Mouse (Mus musculus): Measurements from ENCODE around the gene Plcg1.

Gene Plcg1

DNA sequence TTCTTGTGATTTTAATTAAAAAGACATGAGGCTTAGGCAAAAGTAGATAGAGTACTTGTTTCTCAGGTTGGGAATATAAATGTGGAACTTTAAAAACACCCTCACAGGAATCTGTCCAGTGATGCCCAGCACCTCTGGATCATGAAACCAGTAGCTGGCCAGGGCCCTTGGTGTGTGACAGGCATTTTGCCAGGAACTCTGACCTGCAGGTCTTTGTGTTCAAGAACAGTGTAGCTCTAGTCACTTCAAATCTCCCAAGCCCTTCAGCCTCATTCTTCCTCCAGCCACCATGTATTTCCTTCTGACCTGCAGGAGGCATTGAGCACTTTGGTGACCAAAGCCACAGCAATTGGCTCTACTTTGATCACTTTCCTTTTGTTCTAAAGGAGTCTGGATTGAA is 39.3 kb downstream of the Plcg1 start:
- DNase-seq (ENCODE audit: low spot score in 2 of 2): no peak

DNA sequence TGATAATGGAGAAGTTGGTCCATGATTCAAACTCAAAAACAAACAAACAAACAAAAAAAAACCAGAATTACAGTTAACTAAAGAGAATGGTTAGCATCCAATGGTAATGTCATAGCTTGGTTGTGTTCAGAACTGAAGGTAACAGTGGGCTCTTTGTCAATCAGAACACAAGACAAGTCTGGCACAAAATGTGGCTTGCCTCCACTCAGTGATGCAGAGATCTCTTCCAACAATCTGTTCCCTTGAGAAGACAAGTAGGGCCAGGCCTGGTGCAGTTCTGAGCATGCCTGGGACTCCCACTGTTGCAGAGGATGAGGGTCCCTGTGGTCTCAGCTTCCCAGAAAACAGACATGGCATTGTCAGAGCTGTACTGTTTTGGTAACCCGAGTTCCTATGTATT is 39.8 kb downstream of the Plcg1 start:
- no peak for DNase-seq (ENCODE audit: low spot score in 2 of 2)

DNA sequence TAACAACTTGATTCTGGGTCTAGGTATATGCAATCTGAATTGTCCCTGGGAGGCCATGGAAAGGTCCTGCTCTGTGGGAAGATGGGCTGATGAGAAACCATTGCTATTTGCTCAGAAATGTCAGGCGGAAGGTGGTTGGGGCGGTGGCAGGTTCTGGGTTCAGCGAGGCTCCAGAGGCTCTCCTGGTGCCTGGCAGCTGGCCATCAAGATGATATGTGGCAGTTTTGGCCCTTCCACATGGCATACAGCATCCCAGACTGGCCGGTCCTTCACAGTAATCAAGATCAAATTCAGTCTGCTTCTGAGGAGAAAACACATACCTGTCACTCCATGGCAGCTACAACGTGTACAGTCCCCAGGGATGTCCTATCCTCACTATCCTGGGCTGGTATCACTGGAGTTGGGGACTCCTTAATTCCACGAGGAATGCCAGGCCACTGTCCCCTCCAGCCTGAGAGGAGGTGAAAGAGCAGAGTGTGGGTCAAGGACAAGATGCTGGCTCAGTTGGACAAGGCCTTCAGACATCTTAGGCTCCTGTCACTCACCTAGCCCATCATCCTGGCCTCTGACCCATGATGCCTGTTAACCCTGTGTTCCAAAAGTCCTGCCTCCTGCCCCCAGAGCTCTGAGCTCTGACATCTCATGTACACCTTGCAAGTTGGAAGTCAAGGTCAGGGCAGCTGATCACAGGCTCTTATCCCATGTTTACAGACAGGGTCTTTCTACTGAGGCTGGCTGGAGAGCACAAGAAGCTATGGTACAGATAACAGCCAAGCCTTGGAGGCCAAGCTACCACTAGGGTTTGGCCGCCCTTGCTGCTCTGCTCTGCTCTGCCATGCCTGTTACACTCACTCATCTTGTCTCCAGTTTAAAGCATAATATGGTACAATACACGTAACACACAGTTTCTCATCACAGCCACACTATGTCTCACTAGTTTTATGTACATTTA is 40.5 kb downstream of the Plcg1 start:
- no peak for DNase-seq (ENCODE audit: low spot score in 2 of 2)

DNA sequence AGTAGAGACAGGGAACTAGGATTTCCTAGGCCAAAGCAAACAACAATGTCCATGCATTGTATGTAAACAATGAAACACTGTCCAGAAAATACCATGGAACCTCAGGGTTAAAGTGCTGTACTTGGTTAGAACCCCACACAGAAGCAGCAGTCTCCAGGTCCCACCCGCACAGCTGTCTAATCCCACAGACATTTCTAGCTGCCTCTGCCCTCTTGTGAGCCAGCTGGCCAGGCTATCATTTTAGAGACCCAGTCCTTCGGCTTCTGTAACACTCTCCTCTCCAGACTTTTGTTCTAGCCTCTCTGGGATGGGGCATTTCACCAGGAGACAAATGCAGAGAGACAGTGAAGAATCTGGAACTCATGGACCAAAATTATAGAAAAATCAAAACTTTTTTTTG is 46.9 kb downstream of the Plcg1 start:
- DNase-seq (ENCODE audit: low spot score in 2 of 2): no peak

DNA sequence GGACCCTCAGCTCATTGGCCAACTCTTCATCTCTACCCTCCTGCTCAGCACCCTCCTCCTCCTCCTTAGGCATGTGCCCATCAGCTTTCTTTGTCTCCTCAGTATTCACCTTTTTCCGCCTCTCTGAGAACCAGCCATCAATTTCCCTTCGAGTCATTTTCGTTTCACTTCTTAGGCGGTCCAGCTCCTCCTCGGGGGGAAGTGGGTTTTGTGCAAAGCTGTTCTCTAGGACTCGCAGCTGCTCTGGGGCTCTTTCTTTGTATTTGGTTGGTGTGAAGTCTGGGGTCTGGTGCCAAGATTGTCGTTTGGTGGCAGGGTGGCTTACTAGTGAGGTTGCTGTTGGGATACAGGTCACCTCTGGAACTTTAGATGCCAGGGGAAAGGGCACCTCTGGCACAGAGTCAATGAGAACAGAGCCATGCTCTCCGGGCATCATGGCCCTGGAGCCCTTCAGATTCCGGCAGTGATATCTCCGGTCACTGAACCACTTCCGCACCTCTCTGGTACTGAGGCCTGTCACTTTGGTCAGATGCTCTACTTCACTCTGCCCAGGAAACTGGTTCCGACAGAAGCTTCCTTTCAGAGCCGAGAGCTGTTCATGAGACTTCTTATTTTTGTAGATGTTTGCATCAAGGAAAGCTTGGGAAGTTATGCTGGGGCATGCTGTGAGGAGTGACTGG is 49.2 kb downstream of the Plcg1 start:
- DNase-seq (ENCODE audit: low spot score in 2 of 2): peak in 1 of 2 experiments; percentile 11

DNA sequence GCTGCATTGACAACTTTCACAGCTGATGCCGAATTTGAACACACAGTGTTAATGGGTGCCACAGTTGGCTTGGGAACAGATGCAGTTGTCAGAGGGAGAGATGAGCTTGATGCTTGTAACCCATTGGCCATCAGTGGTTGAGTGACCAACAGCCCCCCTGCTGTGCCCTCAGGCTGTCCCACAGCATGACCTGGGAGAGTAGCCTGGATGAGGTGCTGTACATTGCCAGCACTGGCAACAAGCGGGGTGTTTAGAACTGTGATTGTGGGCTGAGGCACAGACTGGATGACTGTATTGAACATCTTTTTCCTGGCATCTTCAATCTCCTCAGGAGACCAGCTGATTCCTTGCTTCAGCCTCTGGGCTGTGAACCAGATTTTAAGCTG is 49.7 kb downstream of the Plcg1 start:
- DNase-seq (ENCODE audit: low spot score in 2 of 2): no peak

DNA sequence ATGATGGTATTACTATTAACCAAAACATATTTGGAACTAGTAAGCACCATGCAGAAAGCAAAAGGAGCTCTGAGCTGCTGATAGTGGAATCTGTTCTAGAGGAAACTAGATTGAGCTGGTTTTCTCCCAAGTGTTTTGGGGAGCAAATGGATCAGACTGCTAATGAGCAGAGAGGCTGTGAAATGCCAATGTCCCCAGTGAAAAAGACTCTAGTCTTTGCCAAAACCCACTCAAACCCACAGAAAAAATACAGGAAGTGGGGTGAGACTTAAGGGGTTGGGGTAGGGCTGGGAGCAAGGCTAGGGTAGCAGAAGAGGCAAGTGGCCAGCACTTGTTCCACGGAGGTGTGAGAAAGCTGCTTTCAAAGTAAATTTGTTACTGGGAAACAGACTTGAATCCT is 55.2 kb downstream of the Plcg1 start:
- no peak for DNase-seq (ENCODE audit: low spot score in 2 of 2)

DNA sequence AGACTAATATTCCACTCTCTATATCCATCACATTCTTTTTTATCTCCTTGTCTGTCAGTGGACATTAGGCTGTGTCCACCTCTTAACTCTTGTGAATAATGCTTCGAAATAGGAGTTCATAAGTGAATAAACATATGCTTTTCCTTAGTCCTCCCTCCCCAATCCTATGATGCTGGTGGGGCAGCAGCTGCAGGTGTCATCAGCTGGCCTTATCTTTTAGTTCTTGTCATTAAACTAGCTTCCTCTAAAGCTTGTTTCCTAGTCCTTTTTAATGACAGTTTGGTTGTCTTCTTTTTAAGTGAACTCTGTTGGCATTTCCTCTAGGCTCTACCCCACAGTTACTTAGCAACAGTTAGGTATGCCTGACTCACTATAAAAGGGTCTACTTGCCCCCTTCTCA is 57.9 kb downstream of the Plcg1 start:
- DNase-seq (ENCODE audit: low spot score in 2 of 2): no peak

DNA sequence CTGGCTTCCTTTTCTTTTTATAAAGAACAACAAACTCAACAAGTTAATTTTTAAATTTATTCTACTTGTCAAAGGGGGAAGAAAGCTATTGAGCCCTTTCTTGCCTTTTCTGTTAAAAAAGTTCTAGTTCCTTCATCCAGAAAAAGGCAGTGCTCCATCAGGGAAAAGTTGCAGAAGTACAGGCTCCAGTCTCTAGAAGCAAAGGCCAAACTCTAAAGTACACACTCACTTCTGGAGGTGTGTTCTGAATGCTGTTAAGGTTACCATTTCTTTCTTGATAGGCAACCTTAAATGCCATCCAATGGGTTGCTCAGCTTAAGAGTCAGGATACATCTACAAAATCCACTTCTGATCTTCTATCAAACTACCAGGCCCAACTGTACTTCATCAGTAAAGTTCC is 58.6 kb downstream of the Plcg1 start:
- no peak for DNase-seq (ENCODE audit: low spot score in 2 of 2)

DNA sequence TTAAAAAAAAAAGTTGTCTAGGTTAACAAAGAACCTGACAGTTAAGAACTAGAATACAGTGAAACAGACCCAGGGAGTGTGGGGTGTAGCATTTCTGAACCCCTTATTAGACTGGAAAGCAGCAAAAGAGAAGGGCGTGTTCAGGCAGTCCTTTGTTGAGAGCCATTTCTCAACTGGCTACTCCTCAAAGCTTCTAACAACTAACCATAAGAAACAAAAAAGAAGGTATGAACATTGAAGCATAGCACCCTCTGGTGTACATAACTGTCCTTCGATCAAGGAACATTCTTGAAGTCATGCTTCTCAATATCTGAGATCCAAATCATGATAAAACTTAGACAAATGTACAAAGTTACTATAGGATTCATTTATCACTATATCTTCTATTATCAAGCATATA is 62.0 kb downstream of the Plcg1 start:
- no peak for DNase-seq (ENCODE audit: low spot score in 2 of 2)

DNA sequence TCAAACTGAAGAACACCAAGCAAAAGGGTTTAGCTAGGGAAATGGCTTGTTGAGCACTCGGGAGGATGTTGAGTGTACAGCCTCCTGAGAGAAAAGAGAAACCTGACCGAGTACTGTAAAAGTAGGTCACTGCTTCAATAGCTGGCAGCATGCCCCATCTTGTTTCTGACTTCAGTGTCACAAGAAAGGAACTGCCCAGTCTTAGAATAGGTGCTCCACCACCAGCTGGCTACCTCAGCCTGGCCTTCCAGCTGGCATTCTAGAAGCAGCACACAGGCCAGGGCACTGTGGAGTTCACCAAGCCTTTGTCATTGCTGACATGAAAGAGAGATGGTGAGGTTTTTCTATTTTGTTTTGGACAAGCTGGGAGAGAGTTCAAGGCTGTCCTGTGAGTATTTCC is 65.9 kb downstream of the Plcg1 start:
- no peak for DNase-seq (ENCODE audit: low spot score in 2 of 2)

DNA sequence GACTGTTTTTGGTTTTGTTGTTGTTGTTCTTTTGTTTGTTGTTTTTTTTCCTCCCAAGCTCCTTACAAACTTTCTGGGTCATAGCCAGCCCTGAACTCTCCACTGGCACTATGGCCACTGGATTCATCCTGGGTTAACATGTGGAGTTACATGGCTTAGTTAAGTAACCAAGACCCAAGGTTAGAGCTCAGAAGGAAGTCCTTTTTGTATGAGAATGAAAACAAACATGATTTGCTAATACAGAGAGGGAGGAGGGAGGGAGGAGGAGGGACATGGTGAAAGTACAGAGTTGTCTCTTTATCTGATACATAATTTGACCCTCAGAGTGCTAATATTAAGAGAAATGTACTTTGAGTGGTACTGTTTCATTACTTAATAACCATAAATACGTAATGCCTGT is 67.1 kb downstream of the Plcg1 start:
- no peak for DNase-seq (ENCODE audit: low spot score in 2 of 2)

DNA sequence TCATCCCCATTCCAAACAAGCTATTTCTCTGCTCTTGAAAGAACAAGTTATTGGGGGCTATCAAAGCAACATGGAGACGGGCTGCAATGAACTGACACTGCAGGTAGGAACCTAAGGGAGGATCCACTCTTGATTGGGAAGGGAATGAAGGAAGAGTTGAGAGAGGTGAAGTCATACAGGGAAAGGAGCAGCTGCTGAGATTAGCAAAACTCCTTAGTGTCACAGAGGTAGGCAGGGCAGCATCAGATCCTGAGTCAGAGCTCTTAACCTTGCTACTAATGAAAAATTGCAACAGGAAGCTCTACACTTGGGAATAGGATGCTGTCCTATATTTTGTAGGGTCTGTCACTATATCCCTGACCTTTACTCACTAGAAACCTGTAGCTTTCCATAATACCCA is 69.9 kb downstream of the Plcg1 start:
- DNase-seq (ENCODE audit: low spot score in 2 of 2): no peak

DNA sequence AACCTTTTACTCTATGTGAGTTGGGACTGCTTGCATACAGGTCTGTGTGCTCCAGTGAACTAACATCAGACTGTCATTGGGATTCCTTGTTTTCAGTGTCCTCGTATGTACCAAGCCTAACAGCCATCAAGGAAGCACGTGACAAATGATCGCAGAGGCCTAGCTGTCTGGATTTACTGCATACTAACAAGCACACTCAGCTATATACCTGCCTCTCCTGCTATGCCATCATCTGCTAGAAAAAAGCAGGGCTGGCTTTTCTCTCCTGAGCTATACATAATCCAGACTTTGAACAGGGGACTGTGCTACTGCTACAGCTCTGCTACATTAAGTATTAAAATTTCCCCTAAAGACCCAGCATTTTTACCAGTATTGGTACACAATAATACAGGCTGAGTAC is 71.2 kb downstream of the Plcg1 start:
- DNase-seq (ENCODE audit: low spot score in 2 of 2): no peak

DNA sequence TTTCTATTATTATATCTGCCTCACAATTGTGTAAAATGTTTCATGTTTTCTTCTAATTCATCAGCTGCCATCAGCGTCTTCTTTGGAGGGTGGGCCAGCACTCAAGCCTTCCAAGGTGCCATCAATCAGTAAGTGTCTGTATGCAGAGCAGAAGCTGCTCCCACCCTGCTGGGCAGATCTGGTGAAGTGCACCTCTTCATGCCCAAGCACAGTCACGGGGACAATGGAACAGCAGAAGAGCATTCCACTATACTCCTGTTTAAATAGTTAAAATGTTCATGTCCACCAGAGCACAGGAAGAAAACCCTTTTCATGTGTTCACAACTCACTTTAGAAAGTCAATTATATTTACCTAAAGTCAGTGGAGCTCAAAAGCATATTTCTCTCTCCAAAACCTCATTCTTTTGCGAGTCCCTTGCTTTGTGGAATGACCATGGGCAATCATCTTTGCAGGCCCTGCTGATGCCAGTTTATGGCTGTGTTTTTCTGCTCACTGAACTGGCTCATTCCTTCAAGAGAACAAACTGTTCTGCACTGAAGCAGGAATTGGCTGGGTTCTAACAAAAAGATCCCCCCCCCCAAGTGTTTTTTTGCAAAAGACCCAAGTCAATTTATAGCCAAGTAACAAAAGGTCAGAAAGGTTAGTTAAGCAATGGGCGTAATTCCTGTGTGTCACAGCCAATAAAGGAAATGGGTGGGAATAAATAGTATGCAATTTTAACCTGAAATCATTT is 73.9 kb downstream of the Plcg1 start:
- no peak for DNase-seq (ENCODE audit: low spot score in 2 of 2)

DNA sequence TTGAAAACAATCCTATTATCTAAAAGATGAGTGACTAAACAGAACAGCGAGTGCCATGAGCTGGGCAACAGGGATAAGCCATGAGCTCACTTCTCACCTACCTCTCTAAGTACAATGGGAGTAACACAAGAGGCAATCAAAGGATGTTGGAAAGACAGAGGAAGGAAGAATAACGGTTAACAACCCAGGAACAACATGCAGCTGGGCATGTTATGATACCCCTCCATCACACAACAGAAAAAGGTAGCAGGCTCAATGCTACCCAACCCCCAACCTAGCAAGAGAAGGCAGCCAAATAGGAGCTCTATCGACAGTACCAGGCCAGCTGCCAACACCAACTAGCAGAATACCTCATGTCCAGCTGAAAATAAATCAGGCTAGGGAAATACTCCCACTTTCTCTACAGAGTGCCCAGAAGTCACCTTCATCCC is 75.0 kb downstream of the Plcg1 start:
- no peak for DNase-seq (ENCODE audit: low spot score in 2 of 2)

DNA sequence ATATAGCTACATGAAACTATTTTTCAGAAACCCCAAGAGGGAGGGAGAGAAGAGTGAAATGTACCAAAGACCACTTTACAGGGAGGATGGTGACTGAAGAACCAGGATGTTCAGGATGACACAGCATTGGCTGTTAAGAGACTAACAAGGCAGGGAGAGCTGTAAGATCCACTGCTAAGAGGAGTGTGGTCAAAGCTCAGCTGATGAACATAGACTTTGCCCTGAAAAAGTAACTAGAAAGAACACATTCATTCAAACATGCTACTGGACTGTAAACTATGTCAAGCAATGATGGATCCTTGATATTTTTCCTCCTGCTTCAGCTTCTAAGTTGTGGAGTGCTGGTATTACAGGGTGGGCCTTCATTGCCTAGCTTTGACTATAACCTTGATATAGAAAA is 79.3 kb downstream of the Plcg1 start:
- no peak for DNase-seq (ENCODE audit: low spot score in 2 of 2)

DNA sequence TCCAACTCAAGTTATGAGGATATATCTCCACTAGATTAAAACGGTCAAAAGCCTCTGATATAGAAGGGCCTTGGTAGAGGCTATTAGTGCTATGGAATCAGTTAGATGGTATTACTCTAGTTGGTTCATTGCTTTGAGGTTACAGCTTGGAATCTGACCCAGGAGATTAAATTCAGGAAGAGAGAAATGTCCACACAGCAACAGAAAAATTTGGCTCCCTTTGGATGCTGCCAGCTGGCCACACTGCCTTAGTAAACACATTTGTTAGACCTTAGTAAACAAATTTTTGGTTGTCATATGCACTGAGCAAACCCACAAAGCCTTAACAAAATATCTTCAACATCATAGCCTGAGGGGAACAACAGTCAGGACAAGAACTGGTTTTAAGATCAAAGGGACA is 79.7 kb downstream of the Plcg1 start:
- no peak for DNase-seq (ENCODE audit: low spot score in 2 of 2)

Measured in natural killer cell, adult 2 months (primary cell).